Mouse (Mus musculus) Patski (cell line): ENCODE results near the gene Dcun1d1. TPM values are rescaled to one million over a fixed set of nuclear protein-coding genes. Genes with fewer than 3 reads are reported as not detected.

Experiments used
- ATAC-seq: fragments of 100-300 bp; one replicate; pipeline ENCODE4 v1.8.0; 2021
- CTCF ChIA-PET: fragments of 350-600 bp; sonication (Branson Sonifier 250); formaldehyde crosslinking; loops from one replicate; lab custom pipeline; 2022; ENCODE audit warnings: inconsistent platforms; lab: Charles Lee
- POLR2A ChIA-PET: fragments of 350-600 bp; sonication (Branson Sonifier 250); formaldehyde crosslinking; loops from one replicate; lab custom pipeline; 2022; ENCODE audit warnings: antibody characterized with exemption, inconsistent platforms; lab: Charles Lee
- DNase-seq: peaks from one replicate; pipeline ENCODE4 v3.0.0-alpha.2; 2011; ENCODE audit warnings: low read depth, low spot score
- H3K27me3 ChIP-seq: fragments of 371-371 bp; one replicate; pipeline ENCODE4 v1.5.1; 2021
- CTCF ChIP-seq: fragments of 100-300 bp; IDR thresholded peaks from one replicate; pipeline ENCODE4 v1.5.1; 2021
- in situ Hi-C: fragments of 300-500 bp; cut with MboI; formaldehyde crosslinking; loops from 3 replicates; pipeline ENCODE4 v1.11.1; 2018; ENCODE audit warnings: low pct_unique_long_range_greater_than_20kb, mixed read lengths
- polyA plus RNA-seq: library from polyadenylated mRNA; unstranded; gene quantifications from one replicate; pipeline ENCODE4 v1.2.3, GENCODE M21; 2021

The Dcun1d1 gene
- polyA plus RNA-seq, 1 experiment from 2014 or later: 72.5 TPM

- in situ Hi-C loops: no loop called here
- ATAC-seq (no peak), DNase-seq (no peak)
- TF ChIP-seq CTCF: no peak
- no peaks in the 10 kb centered on the region for H3K27me3 ChIP-seq
- POLR2A ChIA-PET: interaction anchor here (0.8 kb wide), 1 partner anchor 15 kb away, joined by 3 read pairs; no protein-coding TSS in a partner anchor
- CTCF ChIA-PET: interaction anchor here (1.0 to 1.4 kb wide), 4 partner anchors 9 to 55 kb away, joined by 3 to 4 read pairs (median 4); no protein-coding TSS in a partner anchor
Observed at GRCm38 (mm10) chr3:35908982-35909680, 28.1 kb downstream of the Dcun1d1 start.

DNA sequence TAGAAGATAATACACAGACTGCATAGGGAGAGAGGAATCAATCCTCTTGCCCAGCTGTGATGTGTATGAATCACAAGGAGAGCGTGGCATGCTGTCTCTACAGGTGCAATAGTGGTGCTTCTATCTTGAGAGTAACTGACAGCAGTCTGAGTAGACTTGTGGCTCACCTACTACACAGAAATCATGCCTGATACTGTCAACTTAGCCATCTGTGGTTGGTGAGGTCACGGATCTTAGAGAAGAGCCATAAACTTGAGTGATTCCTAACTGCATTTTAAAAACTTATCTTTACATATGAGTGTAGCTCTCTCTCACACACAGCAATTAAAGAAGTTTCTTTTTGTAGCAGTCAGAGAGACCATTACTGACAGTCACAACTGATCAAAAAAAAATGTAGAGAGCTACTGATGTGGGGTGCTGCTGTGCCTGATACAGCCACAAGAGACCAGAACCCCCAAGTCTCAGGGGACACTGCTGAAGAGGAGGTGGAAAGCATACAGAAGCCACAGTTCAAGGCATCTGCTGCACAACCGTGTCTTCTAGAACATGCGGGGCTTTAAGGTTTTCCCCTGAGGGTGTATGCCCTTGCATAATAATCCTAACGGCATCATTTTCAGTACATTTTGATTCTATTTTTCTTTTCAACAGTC, 36.6 kb downstream of the Dcun1d1 start:
- DNase-seq (no peak), ATAC-seq (no peak)
- TF ChIP-seq CTCF: no peak
- CTCF ChIA-PET: interaction anchor here (0.8 to 1.3 kb wide), 2 partner anchors 8 to 12 kb away, joined by 3 read pairs; no protein-coding TSS in a partner anchor
- POLR2A ChIA-PET: no interaction called here
- in situ Hi-C loops: no loop called here
- H3K27me3 ChIP-seq: no peaks in the 10 kb centered on the region

- CTCF ChIA-PET: no interaction called here
- no peak for ATAC-seq
Observed at GRCm38 (mm10) chr3:35899109-35899508, 38.1 kb downstream of the Dcun1d1 start.

DNA sequence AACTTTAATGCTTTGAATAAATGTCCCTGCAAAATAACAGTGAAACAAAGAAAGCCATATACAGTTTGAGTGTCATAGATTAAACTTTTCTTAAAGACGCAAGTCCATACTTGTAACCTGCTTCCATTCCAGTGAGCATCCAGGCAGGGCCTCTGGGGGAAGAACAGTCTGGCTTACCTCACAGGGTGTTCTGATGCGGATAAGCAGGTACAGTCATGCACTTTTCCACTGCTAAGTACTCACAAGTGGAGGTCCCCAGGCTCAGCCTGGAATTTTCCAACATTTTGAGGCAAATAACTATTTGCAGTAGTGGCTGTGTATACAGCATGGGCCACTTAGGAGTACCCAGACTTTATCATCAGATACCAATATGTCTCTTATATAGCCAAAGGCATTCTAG, 39.3 kb downstream of the Dcun1d1 start:
- in situ Hi-C loops: no loop called here
- DNase-seq: no peak
- POLR2A ChIA-PET: no interaction called here
- TF ChIP-seq CTCF: no peak
- ATAC-seq: no peak
- no peaks in the 10 kb centered on the region for H3K27me3 ChIP-seq
- CTCF ChIA-PET: no interaction called here

More at GRCm38 (mm10) chr3:35899109-35899508, 38.1 kb downstream of the Dcun1d1 start:
- no peak for DNase-seq
- in situ Hi-C loops: no loop called here
- TF ChIP-seq CTCF: no peak
- H3K27me3 ChIP-seq: no peaks in the 10 kb centered on the region
- POLR2A ChIA-PET: no interaction called here

DNA sequence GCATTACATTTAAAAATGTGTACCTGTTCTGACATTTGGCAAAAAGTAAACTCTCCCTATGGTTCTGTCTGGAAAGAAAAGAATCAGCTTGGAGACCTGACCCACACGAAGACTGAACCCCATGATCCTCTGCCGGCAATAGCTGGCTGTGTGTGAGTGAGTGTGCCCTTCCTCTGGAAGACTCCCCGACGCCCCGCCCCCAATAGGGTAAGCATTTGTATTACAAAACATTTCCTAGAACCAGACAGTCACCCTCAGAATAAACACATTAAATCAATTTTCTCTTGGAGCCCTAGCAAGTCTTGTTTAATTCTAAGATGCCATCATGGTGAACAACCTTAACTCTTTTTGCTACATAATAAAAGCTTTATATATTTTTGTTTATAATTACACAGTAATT, 44.1 kb downstream of the Dcun1d1 start:
- no peaks in the 10 kb centered on the region for H3K27me3 ChIP-seq
- no peak for DNase-seq
- no peak for ATAC-seq
- TF ChIP-seq CTCF: no peak
- ChIA-PET POLR2A (no interaction called here), CTCF (no interaction called here)
- in situ Hi-C loops: no loop called here

- ChIA-PET POLR2A (no interaction called here), CTCF (interaction anchor here (2.1 kb wide), 1 partner anchor 103 kb away, joined by 4 read pairs; no protein-coding TSS in a partner anchor)
- TF ChIP-seq CTCF: no peak
- DNase-seq (no peak), ATAC-seq (no peak)
- in situ Hi-C loops: no loop called here
- no peaks in the 10 kb centered on the region for H3K27me3 ChIP-seq
Observed at GRCm38 (mm10) chr3:35891123-35891522, 46.1 kb downstream of the Dcun1d1 start.

DNA sequence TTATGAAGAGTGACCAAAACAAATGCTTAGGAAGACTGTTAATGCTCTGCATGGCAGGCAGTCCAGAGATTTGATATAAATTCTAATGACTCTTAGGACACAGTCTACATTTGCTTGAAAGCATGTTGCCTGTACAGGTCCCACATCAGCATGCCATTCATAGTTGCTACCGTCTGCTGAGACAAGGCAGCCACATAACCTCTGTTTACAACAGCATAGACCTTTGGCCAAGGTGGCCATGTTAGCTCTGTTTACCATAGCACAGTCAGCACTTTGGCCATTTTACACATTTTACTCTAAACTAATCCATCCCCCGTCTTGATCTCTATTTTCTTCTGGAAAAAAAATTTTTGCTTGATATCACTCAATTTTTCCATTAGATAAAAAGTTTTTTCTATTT, 47.7 kb downstream of the Dcun1d1 start:
- POLR2A ChIA-PET: no interaction called here
- in situ Hi-C loops: no loop called here
- H3K27me3 ChIP-seq: no peaks in the 10 kb centered on the region
- TF ChIP-seq CTCF: no peak
- CTCF ChIA-PET: interaction anchor here (2.1 kb wide), 1 partner anchor 104 kb away, joined by 4 read pairs; no protein-coding TSS in a partner anchor
- ATAC-seq (no peak), DNase-seq (no peak)

- in situ Hi-C loops: no loop called here
- TF ChIP-seq CTCF: peak; percentile 36
- POLR2A ChIA-PET: no interaction called here
- DNase-seq (no peak), ATAC-seq (no peak)
- CTCF ChIA-PET: interaction anchor here (1.8 kb wide), 1 partner anchor 44 kb away, joined by 3 read pairs; no protein-coding TSS in a partner anchor
- no peaks in the 10 kb centered on the region for H3K27me3 ChIP-seq
Observed at GRCm38 (mm10) chr3:35883267-35883666, 54.0 kb downstream of the Dcun1d1 start.

DNA sequence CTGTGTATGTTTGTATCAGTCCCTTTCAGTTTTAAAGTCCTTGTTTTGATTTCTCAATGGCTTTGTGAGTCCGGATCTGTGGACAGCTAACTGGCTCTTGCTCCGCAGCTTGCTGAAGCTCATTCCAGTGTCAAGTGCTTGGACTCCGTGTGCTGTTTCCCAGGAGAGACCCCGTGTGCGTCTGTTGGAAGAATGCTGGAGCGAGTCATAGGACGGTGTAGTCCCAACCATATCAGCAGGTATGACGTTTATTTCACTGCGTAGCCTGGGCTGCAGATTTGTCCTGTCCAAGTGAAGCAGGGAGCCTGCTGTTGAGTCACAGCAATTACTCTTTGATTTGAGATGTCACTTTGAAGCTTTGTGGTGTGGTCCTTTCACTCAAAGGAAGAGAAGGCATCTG, 87.9 kb downstream of the Dcun1d1 start:
- in situ Hi-C loops: no loop called here
- TF ChIP-seq CTCF: no peak
- H3K27me3 ChIP-seq: no peaks in the 10 kb centered on the region
- DNase-seq: no peak
- no peak for ATAC-seq
- POLR2A ChIA-PET: no interaction called here
- CTCF ChIA-PET: no interaction called here

Other genes with a start within 250 kb of the Dcun1d1 start
- 68.3 TPM for gene Atp11b, start 183.3 kb downstream of the Dcun1d1 start, polyA plus RNA-seq
- gene Mccc1, start 63.2 kb upstream of the Dcun1d1 start, polyA plus RNA-seq: 68.5 TPM
- not detected for gene Ccdc144b, start 116.1 kb upstream of the Dcun1d1 start, polyA plus RNA-seq
- gene Acad9, start 128.5 kb upstream of the Dcun1d1 start, polyA plus RNA-seq: 64.5 TPM
- 10.2 TPM for gene D3Ertd254e, start 213.6 kb upstream of the Dcun1d1 start, polyA plus RNA-seq